Mouse (Mus musculus): ENCODE data around the gene Rasl12. TPM values are rescaled to one million over a fixed set of nuclear protein-coding genes. Genes with fewer than 3 reads are reported as not detected.

Rasl12 gene
- polyA plus RNA-seq, 1 experiment from 2014 or later = 6.2 TPM

DNA sequence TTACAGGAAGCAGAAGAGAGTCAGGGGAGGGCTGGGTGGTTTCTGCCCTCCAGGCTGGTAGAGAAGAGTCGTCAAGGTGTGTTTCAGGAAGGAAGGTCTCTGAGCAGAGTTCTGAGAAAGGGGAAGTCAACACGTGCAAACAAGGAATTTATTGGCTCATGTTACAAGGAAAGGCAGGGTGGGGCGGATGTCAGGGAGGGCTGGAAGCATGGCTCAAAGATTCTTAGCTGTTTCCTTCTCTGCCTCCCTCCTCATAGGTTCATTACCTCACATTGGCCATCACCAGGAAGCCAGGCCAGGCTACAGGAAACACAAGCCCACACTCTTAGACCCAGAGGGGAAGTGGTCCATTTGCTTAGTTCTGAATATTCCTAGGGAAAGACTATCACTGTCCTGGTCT lies 26.1 kb downstream of the Rasl12 start:
- H3K4me1 ChIP-seq (replicated peaks) = no peaks in the 10 kb centered on the region
- ATAC-seq = no peak

DNA sequence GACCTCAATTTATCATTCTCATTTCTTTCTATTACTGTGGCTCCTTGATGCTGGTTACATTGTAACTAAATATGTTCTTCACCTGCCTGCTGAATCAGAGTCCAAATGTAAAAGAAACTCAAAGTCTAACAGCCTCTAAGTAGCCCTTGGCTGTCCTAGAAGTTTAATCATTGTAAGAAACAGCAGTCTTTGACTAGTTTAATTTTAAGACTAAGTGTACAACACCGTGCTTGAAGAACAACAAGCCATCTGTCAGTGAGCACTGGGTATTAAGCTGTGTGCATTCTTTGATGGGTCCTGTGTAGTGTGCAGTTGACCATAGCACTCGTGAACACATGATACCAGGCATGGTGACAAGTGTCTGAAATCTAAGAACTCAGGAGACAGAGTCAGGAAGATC lies 29.2 kb downstream of the Rasl12 start:
- Histone ChIP-seq H3K27ac (no peak overlapping the region), H3K4me2 (replicated peaks) (no peak overlapping the region), H3K4me1 (replicated peaks) (no peaks in the 10 kb centered on the region), H3K36me3 (no peaks in the 10 kb centered on the region), H3K4me3 (replicated peaks) (no peak overlapping the region), H3K9ac (replicated peaks) (no peak overlapping the region), H3K27me3 (no peaks in the 10 kb centered on the region), H3K9me3 (no peaks in the 10 kb centered on the region)
- ATAC-seq = no peak
- whole genome bisulfite sequencing = 74% methylated on average over 2 of the region's 2 CpGs

More for the DNA sequence above, 26.1 kb downstream of the Rasl12 start:
- Histone ChIP-seq H3K9me3 (no peaks in the 10 kb centered on the region), H3K4me3 (replicated peaks) (no peak overlapping the region), H3K36me3 (no peaks in the 10 kb centered on the region), H3K27me3 (no peaks in the 10 kb centered on the region), H3K9ac (replicated peaks) (no peak overlapping the region), H3K4me2 (replicated peaks) (no peak overlapping the region), H3K27ac (no peak overlapping the region)
- 53% methylated on average over 3 of the region's 3 CpGs for WGBS

DNA sequence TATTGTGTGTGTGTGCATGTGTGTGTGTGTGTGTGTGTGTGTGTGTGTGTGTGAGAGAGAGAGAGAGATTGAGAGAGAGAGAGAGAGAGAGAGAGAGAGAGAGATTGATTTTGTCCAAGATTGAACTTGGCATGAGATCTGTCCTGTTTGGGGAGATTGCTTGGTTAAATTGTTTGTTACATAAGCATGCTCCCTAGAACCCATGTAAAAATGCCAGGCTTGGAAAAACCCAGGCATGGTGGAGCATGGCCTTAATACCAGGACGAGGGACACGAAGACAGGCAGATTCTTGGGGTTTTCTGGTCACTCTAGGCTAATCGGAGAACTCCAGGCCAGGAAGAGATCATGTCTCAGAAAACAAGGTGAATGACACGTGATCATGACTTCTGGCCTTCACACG lies 29.7 kb downstream of the Rasl12 start:
- WGBS = 92% methylated on average over 5 of the region's 5 CpGs
- no peak for ATAC-seq
- Histone ChIP-seq H3K36me3 (no peaks in the 10 kb centered on the region), H3K4me1 (replicated peaks) (no peaks in the 10 kb centered on the region), H3K4me3 (replicated peaks) (no peak overlapping the region), H3K27ac (no peak overlapping the region), H3K9me3 (no peaks in the 10 kb centered on the region), H3K27me3 (no peaks in the 10 kb centered on the region), H3K4me2 (replicated peaks) (no peak overlapping the region), H3K9ac (replicated peaks) (no peak overlapping the region)

DNA sequence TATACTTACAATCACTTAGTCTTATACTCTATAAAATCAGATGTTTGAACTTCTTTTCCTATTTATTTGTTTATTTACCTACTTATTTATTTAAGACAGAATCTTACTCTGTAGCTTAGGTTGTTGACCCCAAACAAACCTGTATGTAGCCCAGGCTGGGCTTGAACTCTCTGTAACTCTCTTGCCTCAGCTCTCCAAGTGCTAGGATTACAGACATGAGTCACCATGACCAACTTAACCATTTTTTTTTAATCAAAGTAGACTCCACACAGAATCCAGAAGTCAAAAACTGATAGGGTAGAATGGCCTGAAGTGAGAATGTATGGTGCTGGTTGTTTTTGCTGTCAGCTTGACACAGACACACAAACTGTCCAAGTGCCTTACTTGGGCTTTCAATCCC lies 32.1 kb downstream of the Rasl12 start:
- Histone ChIP-seq H3K4me2 (replicated peaks) (no peak overlapping the region), H3K4me1 (replicated peaks) (no peaks in the 10 kb centered on the region), H3K27me3 (no peaks in the 10 kb centered on the region), H3K36me3 (no peaks in the 10 kb centered on the region), H3K9me3 (no peaks in the 10 kb centered on the region), H3K9ac (replicated peaks) (no peak overlapping the region), H3K27ac (no peak overlapping the region), H3K4me3 (replicated peaks) (no peak overlapping the region)
- ATAC-seq = no peak

DNA sequence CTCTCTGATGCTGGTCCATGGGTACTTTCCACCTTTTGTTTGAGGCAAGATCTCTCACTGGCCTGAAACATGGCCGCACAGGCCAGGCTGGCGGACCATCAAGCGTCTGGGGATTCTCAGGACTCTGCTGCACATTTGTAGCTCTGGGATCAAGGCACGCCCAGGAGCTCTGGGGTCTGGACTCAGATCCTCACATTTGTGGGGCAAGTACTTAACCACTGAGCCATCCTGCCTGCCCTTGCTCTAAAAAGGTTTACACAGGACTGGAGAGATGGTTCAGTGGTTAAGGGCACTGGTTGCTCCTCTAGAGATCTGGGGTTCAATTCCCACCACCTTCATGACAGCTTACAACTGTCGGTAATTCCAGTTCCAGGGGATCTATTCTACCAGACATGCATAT lies 32.6 kb downstream of the Rasl12 start:
- ATAC-seq = no peak
- Histone ChIP-seq H3K36me3 (no peaks in the 10 kb centered on the region), H3K4me3 (replicated peaks) (no peak overlapping the region), H3K27me3 (no peaks in the 10 kb centered on the region), H3K4me2 (replicated peaks) (no peak overlapping the region), H3K27ac (no peak overlapping the region), H3K4me1 (replicated peaks) (no peaks in the 10 kb centered on the region), H3K9me3 (no peaks in the 10 kb centered on the region), H3K9ac (replicated peaks) (no peak overlapping the region)
- 82% methylated on average over 5 of the region's 5 CpGs for WGBS

DNA sequence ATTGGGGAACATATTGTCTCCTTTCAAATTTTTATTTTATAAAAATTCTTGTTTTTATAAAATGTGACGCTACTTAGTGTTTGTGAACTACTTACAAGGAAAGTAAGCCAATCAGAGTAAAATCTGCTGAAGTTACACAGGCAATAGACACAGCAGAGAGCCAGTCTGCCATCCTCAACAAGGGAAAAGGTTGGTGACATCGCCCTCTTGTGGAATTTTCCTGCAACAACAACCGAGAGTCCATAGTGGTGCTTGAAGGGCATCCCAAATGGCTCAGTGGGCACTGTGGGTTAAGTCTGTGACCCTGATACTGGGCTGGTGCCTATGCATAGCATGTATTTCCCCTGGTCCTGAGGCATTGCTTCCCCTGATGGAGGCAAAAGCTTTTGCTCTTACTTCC lies 33.9 kb downstream of the Rasl12 start:
- H3K4me3 ChIP-seq (replicated peaks) = no peak overlapping the region
- no peak overlapping the region for H3K9ac ChIP-seq (replicated peaks)
- no peak overlapping the region for H3K27ac ChIP-seq
- H3K4me1 ChIP-seq (replicated peaks) = peaks cover 10% of the 10 kb centered on the region
- H3K36me3 ChIP-seq = no peaks in the 10 kb centered on the region
- no peak for ATAC-seq
- no peak overlapping the region for H3K4me2 ChIP-seq (replicated peaks)
- WGBS = 3% methylated on average over 3 of the region's 3 CpGs
- no peaks in the 10 kb centered on the region for H3K27me3 ChIP-seq
- no peaks in the 10 kb centered on the region for H3K9me3 ChIP-seq

DNA sequence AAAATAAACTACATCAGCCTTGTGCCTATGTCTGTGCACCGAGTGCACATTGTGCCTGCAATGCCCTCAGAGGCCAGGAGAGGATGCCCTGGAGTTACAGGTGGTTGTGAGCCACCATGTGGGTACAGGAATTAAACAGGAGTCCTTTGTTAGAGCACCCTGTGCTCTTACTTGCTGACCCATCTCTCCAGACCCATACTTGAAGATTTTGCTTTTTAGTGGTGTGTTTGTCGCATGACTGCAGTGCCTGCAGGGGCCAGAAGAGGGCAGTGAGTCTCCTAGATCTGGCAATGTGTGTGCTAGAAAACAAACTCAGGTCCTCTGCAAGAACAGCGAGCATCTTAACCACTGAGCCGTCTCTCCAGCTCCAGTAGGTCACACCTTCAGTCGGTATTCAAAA lies 35.8 kb downstream of the Rasl12 start:
- Histone ChIP-seq H3K9ac (replicated peaks) (no peak overlapping the region), H3K4me3 (replicated peaks) (no peak overlapping the region)
- WGBS = 65% methylated on average over 5 of the region's 5 CpGs

DNA sequence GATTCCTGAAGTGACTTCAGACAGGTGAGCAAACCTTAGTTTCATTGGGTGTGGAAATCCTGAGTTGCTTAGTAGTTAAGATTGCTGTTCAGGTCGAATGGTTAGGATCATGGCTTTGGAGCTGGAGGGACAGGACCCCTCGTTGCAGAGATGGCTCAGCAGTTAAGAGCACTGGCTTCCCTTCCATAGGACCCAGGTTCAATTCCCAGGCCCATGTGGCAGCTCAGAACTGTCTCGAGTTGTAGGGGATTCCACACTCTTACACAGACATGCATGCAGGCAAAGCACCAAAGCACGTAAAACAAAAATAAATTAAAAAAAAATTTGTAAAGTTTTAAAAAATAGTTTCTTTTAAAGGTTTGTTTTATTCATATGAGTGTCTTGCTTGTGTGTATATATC lies 36.9 kb downstream of the Rasl12 start:
- peak; percentile 43; the same call in 1 of the 2 replicates for ATAC-seq
- 69% methylated on average over 4 of the region's 4 CpGs for WGBS
- no peak overlapping the region for H3K4me2 ChIP-seq (replicated peaks)

More for the DNA sequence above, 35.8 kb downstream of the Rasl12 start:
- no peak overlapping the region for H3K4me2 ChIP-seq (replicated peaks)
- no peak overlapping the region for H3K27ac ChIP-seq
- ATAC-seq = no peak
- peaks cover 4% of the 10 kb centered on the region; the same call in 1 of the 2 replicates for H3K36me3 ChIP-seq
- peaks cover 10% of the 10 kb centered on the region for H3K4me1 ChIP-seq (replicated peaks)
- no peaks in the 10 kb centered on the region for H3K27me3 ChIP-seq
- H3K9me3 ChIP-seq = no peaks in the 10 kb centered on the region

DNA sequence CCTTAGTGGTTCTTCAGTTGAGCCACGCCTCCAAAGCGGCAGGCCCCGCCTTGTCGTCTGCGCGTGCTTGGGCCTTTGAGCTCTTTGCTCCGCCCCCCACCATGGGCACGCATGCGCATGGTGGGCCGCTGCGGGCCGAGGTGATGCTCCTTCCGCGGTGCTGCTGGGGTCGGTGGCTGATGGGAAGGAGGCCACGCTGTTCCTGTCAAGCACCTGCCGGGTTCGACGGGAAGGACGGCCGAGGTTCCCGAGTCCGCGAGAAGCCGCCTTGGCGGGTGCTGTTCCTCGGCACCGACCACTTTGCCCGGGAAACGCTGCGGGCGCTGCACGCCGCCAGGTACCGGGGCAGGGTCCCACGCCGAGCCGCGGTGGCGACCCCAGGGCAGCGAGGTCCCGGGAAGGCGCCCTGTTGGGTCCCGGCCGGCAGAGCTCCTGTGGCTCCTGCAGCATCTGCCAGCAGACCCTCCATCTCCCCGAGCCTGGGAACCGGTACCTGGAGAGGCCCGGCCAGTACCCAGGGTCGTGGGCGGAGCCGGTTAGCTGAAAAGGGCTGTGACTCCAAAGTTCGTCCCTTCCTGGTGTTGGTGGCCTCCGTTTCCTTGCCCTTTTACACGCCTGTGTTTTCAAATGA lies 37.5 kb downstream of the Rasl12 start, which contains the start of gene Mtfmt:
Gene Mtfmt (plus strand): TSS at position 112 of the 631 bp plus-strand sequence.
- Histone ChIP-seq H3K9me3 (no peaks in the 10 kb centered on the region), H3K4me2 (replicated peaks) (peak within 1 kb of the TSS; percentile 63), H3K4me1 (replicated peaks) (peaks cover 10% of the 10 kb centered on the region), H3K36me3 (peaks cover 15% of the 10 kb centered on the region), H3K4me3 (replicated peaks) (peak within 1 kb of the TSS; percentile 88), H3K27me3 (no peaks in the 10 kb centered on the region), H3K9ac (replicated peaks) (peak within 1 kb of the TSS; percentile 87), H3K27ac (peak within 1 kb of the TSS; percentile 57)
- 0% methylated on average over 54 of the region's 54 CpGs for WGBS
- ATAC-seq = peak; percentile 93

More for the DNA sequence above, 36.9 kb downstream of the Rasl12 start:
- Histone ChIP-seq H3K9ac (replicated peaks) (no peak overlapping the region), H3K27me3 (no peaks in the 10 kb centered on the region), H3K4me1 (replicated peaks) (peaks cover 10% of the 10 kb centered on the region), H3K36me3 (peaks cover 10% of the 10 kb centered on the region), H3K27ac (no peak overlapping the region), H3K9me3 (no peaks in the 10 kb centered on the region), H3K4me3 (replicated peaks) (no peak overlapping the region)

DNA sequence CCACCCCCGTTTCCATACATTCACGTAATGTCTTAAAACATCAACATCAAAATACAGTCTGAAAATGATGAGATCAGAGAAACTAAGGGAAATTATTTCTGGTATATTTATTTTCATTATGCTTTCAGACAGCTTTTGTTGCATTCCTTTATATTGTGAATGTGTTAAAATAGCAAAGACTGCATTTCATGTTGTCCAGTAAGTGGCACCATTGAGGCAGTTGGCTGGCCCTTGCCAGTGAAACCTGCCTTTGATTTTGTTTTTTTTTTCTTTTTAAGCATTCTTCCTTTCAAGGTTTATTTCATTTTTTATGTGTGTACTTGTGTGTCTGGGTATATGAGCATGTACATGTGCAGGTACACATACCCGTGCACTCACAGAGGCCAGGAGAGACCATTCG lies 46.4 kb downstream of the Rasl12 start:
- Histone ChIP-seq H3K4me2 (replicated peaks) (no peak overlapping the region), H3K9ac (replicated peaks) (no peak overlapping the region), H3K27ac (no peak overlapping the region), H3K27me3 (no peaks in the 10 kb centered on the region), H3K9me3 (no peaks in the 10 kb centered on the region), H3K36me3 (peaks cover 78% of the 10 kb centered on the region), H3K4me3 (replicated peaks) (no peak overlapping the region), H3K4me1 (replicated peaks) (no peaks in the 10 kb centered on the region)
- ATAC-seq = no peak
- 94% methylated on average over 4 of the region's 4 CpGs for WGBS

DNA sequence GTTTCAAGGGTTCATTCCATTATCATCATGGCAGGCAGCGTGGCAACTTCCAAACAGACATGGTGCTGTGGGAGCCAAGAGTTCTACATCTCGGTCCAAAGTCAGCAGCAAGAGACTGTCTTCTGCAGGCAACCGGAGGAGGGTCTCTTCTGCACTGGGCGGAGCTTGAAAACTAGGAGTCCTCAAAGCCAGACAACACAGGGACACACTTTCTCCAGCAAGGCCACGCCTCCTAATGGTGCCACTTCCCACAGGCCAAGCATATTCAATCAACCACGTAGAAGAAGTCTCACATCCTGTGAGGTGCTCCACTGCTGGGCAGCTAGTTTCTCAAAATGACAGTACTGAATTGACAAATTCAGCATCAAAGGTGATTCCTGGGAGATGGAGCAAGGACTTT lies 49.6 kb downstream of the Rasl12 start:
- no peak overlapping the region for H3K27ac ChIP-seq
- no peaks in the 10 kb centered on the region for H3K4me1 ChIP-seq (replicated peaks)
- H3K36me3 ChIP-seq = peaks cover 84% of the 10 kb centered on the region
- WGBS = 91% methylated on average over 6 of the region's 6 CpGs
- no peak overlapping the region for H3K4me3 ChIP-seq (replicated peaks)
- H3K4me2 ChIP-seq (replicated peaks) = no peak overlapping the region
- H3K27me3 ChIP-seq = no peaks in the 10 kb centered on the region
- H3K9ac ChIP-seq (replicated peaks) = no peak overlapping the region
- ATAC-seq = no peak
- H3K9me3 ChIP-seq = no peaks in the 10 kb centered on the region

DNA sequence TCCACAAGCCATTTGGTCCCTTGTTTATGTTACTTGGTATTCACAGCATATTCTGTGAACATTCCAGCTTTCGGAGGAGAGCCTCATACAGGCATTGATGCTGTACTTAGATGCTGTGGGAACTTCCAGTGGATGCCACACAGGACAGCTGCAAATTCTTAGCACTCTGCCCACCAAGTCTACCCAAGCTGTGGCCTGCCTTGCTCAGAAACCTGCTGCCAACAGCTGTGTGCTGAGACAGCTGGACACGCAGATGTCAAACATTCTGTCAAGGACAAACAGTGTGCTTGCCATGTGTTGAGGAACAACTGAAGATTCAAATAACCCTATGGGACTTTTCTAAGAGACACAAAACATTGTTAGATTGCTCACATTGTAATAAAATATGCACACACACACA lies 60.7 kb downstream of the Rasl12 start:
- WGBS = 94% methylated on average over 2 of the region's 2 CpGs
- Histone ChIP-seq H3K4me2 (replicated peaks) (no peak overlapping the region), H3K9me3 (no peaks in the 10 kb centered on the region), H3K27me3 (no peaks in the 10 kb centered on the region), H3K36me3 (0 out of 2 replicates have a peak, but pooled peaks cover under 1% of the 10 kb centered on the region), H3K9ac (replicated peaks) (no peak overlapping the region), H3K4me3 (replicated peaks) (no peak overlapping the region), H3K27ac (no peak overlapping the region), H3K4me1 (replicated peaks) (peaks cover 33% of the 10 kb centered on the region)
- no peak for ATAC-seq

DNA sequence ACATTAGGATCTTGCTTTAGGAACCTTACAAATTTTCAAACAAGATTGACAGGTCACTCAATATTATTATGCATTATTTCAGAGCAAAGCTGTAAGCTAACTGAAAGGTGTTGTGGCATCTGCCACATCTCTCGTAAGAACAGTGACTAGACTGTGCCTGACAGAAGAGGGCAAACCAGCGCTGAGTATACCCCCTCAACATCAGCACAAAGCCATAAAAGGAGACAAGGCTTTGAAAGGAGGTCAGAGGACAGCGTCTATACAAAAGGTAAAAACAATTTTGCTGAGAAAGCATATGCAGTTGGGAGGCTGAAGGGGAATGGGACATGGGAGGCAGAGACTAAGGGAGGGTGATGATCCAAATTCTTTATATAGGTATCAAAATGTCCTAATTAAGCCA lies 61.9 kb downstream of the Rasl12 start:
- Histone ChIP-seq H3K4me1 (replicated peaks) (peaks cover 33% of the 10 kb centered on the region), H3K36me3 (peaks cover 3% of the 10 kb centered on the region), H3K4me2 (replicated peaks) (peak overlapping the region; percentile 69), H3K27ac (peak overlapping the region; percentile 86), H3K9me3 (no peaks in the 10 kb centered on the region), H3K27me3 (no peaks in the 10 kb centered on the region), H3K4me3 (replicated peaks) (peak overlapping the region; percentile 72), H3K9ac (replicated peaks) (peak overlapping the region; percentile 51)
- ATAC-seq = peak; percentile 54; the same call in 1 of the 2 replicates
- WGBS = 37% methylated on average over 3 of the region's 3 CpGs
